Mouse (Mus musculus) heart, embryonic 11.5 days (tissue): ENCODE data around the gene Olfr965. TPM values are rescaled to one million over a fixed set of nuclear protein-coding genes. Genes with fewer than 3 reads are reported as not detected.

Experiments
- ATAC-seq: fragments of 200-750 bp; cut with Nextera tagmentation; replicated peaks from 2 replicates; pipeline ENCODE4 v1.8.0; 2017; ENCODE audit warnings: moderate library complexity; ENCODE audit not compliant: insufficient number of reproducible peaks, low FRiP score, low TSS enrichment
- H3K27ac ChIP-seq: fragments of 300-500 bp; sonication (generic); 2 replicates; pipeline ENCODE4 v1.5.1; 2014; ENCODE audit warnings: mild to moderate bottlenecking, low read depth, low read length
- H3K27me3 ChIP-seq: fragments of 300-500 bp; sonication (generic); 2 replicates; pipeline ENCODE4 v1.6.1; 2014; ENCODE audit warnings: mild to moderate bottlenecking, low read length, mixed read lengths; ENCODE audit not compliant: control insufficient read depth, insufficient read depth
- H3K36me3 ChIP-seq: fragments of 300-500 bp; sonication (generic); 2 replicates; pipeline ENCODE4 v1.6.1; 2014; ENCODE audit warnings: mild to moderate bottlenecking, low read length, moderate library complexity, mixed read lengths; ENCODE audit not compliant: control insufficient read depth, insufficient read depth
- H3K4me1 ChIP-seq: fragments of 300-500 bp; sonication (generic); 2 replicates; pipeline ENCODE4 v1.6.1; 2014; ENCODE audit warnings: low read length; ENCODE audit not compliant: control insufficient read depth, insufficient read depth
- H3K4me2 ChIP-seq: fragments of 300-500 bp; sonication (generic); 2 replicates; pipeline ENCODE4 v1.6.1; 2014; ENCODE audit warnings: mild to moderate bottlenecking, moderate library complexity
- H3K4me3 ChIP-seq: fragments of 300-500 bp; sonication (generic); 2 replicates; pipeline ENCODE4 v1.5.1; 2014; ENCODE audit warnings: low read depth, low read length
- H3K9ac ChIP-seq: fragments of 300-500 bp; sonication (generic); 2 replicates; pipeline ENCODE4 v1.6.1; 2014; ENCODE audit warnings: mild to moderate bottlenecking, low read depth, low read length, moderate library complexity
- H3K9me3 ChIP-seq: fragments of 300-500 bp; sonication (generic); replicated peaks from 2 replicates; pipeline ENCODE4 v1.6.1; 2016; ENCODE audit warnings: low read length; ENCODE audit not compliant: control insufficient read depth
- WGBS: fragments of 180-500 bp; shearing (Covaris S2); extraction: QIAGEN DNeasy Blood & Tissue Kit; methylation state at CpG from one replicate; pipeline ENCODE4 v1.1.7; 2014; ENCODE audit not compliant: insufficient replicate concordance; 5-methylcytosine and 5-hydroxymethylcytosine counted together
- polyA plus RNA-seq: library from polyadenylated mRNA; unstranded; fragments of >200 nt; fragmentation: Nextera tagmentation; extraction: Ambion mirVana; gene quantifications from 2 replicates; pipeline ENCODE4 v1.2.1, GENCODE M21; 2014

Olfr965 gene
- polyA plus RNA-seq, 1 experiment from 2014 or later, result not detected

DNA sequence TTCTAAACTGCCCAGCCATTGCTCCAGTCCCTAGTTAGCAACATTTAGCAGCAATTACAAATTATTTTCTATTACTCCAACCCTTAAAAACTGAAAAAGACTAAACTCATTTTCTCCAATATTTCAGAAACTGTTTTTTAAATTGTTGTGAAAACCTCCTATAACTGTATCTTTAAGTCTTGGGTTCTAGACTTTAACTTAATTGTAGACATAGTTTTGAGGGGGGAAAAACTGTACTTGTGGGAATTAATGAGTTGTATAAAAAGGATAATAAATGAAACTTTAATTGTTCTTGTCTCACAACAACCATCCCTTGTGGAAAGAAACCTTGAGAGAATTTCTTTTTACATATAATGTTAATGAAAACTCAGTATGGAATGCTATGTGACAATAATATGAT lies 19.5 kb downstream of the Olfr965 start, which contains the start of gene Olfr150:
Gene Olfr150, plus strand, starts transcription at position 301 of the 400 bp plus-strand sequence.
- no peaks in the 10 kb centered on the region for H3K27me3 ChIP-seq
- H3K4me1 ChIP-seq, result no peaks in the 10 kb centered on the region
- no peaks in the 10 kb centered on the region for H3K9me3 ChIP-seq
- H3K4me2 ChIP-seq, result no peak within 1 kb of the TSS
- no peak within 1 kb of the TSS for H3K9ac ChIP-seq
- no peak within 1 kb of the TSS for H3K27ac ChIP-seq
- no peak for ATAC-seq
- H3K4me3 ChIP-seq, result no peak within 1 kb of the TSS
- H3K36me3 ChIP-seq, result no peaks in the 10 kb centered on the region

GRCm38 (mm10) chr9:39740741-39741140 lies 29.6 kb downstream of the Olfr965 start:
- Histone ChIP-seq H3K4me3 (no peak overlapping the region), H3K4me1 (no peaks in the 10 kb centered on the region), H3K36me3 (no peaks in the 10 kb centered on the region), H3K9ac (no peak overlapping the region), H3K9me3 (no peaks in the 10 kb centered on the region), H3K4me2 (no peak overlapping the region), H3K27me3 (no peaks in the 10 kb centered on the region), H3K27ac (no peak overlapping the region)
- 85% methylated on average over 1 of the region's 1 CpGs for WGBS
- ATAC-seq, result no peak

DNA sequence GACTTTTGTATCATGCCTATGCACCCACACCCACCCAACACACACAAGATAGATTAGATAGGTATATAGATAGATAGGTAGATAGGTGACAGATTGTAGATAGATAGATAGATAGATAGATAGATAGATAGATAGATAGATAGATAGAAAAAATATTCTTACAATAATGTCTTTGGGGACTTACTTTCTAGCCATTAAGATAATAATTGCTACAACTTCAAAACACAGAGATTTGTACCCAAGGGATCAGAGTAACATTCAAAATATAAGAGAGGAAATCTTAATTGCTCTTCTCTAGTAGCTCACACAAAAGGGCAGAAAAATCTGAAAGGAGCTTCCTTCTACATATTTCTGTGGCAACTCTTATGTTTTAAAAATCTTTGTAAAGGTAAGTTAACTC lies 34.8 kb downstream of the Olfr965 start, which contains the start of gene Olfr967:
Gene Olfr967, plus strand, starts transcription at position 301 of the 400 bp plus-strand sequence.
- ATAC-seq, result no peak
- H3K36me3 ChIP-seq, result no peaks in the 10 kb centered on the region
- no peaks in the 10 kb centered on the region for H3K27me3 ChIP-seq
- no peak within 1 kb of the TSS for H3K4me2 ChIP-seq
- H3K27ac ChIP-seq, result no peak within 1 kb of the TSS
- no peak within 1 kb of the TSS for H3K4me3 ChIP-seq
- H3K9me3 ChIP-seq, result no peaks in the 10 kb centered on the region
- H3K4me1 ChIP-seq, result no peaks in the 10 kb centered on the region
- no peak within 1 kb of the TSS for H3K9ac ChIP-seq

GRCm38 (mm10) chr9:39746428-39746827 lies 35.3 kb downstream of the Olfr965 start:
- no peak overlapping the region for H3K4me2 ChIP-seq
- WGBS, result 67% methylated on average over 1 of the region's 1 CpGs

More at GRCm38 (mm10) chr9:39746428-39746827, 35.3 kb downstream of the Olfr965 start:
- no peaks in the 10 kb centered on the region for H3K36me3 ChIP-seq
- H3K4me3 ChIP-seq, result no peak overlapping the region
- no peaks in the 10 kb centered on the region for H3K4me1 ChIP-seq
- H3K9ac ChIP-seq, result no peak overlapping the region
- H3K27me3 ChIP-seq, result no peaks in the 10 kb centered on the region
- no peaks in the 10 kb centered on the region for H3K9me3 ChIP-seq
- no peak for ATAC-seq
- no peak overlapping the region for H3K27ac ChIP-seq

Other genes with a start within 250 kb of the Olfr965 start
- not detected in 2 replicates for gene Olfr955, start 239.4 kb upstream of the Olfr965 start, polyA plus RNA-seq
- gene Olfr44, start 217.4 kb upstream of the Olfr965 start, polyA plus RNA-seq, result not detected in 2 replicates
- gene Olfr957, start 195.5 kb upstream of the Olfr965 start, polyA plus RNA-seq, result not detected in 2 replicates
- not detected in 2 replicates for gene Olfr958, start 157.3 kb upstream of the Olfr965 start, polyA plus RNA-seq
- gene Olfr959, start 135.8 kb upstream of the Olfr965 start, polyA plus RNA-seq, result not detected in 2 replicates
- gene AW551984, start 107.0 kb upstream of the Olfr965 start, polyA plus RNA-seq, result 10.5 and 14.3 TPM in 2 replicates
- gene Olfr148, start 100.7 kb upstream of the Olfr965 start, polyA plus RNA-seq, result not detected in 2 replicates
- not detected in 2 replicates for gene Olfr960, start 90.0 kb upstream of the Olfr965 start, polyA plus RNA-seq
- not detected in 2 replicates for gene Olfr961, start 66.3 kb upstream of the Olfr965 start, polyA plus RNA-seq
- not detected in 2 replicates for gene Olfr963, start 44.1 kb upstream of the Olfr965 start, polyA plus RNA-seq
- not detected in 2 replicates for gene Olfr149, start 4.2 kb upstream of the Olfr965 start, polyA plus RNA-seq
- gene Olfr150, start 19.6 kb downstream of the Olfr965 start, polyA plus RNA-seq, result not detected in 2 replicates
- not detected in 2 replicates for gene Olfr967, start 34.9 kb downstream of the Olfr965 start, polyA plus RNA-seq
- not detected in 2 replicates for gene Olfr968, start 71.9 kb downstream of the Olfr965 start, polyA plus RNA-seq
- gene Olfr969, start 79.6 kb downstream of the Olfr965 start, polyA plus RNA-seq, result not detected in 2 replicates
- not detected in 2 replicates for gene Olfr970, start 97.5 kb downstream of the Olfr965 start, polyA plus RNA-seq
- not detected in 2 replicates for gene Olfr971, start 125.5 kb downstream of the Olfr965 start, polyA plus RNA-seq
- not detected in 2 replicates for gene Olfr972, start 155.1 kb downstream of the Olfr965 start, polyA plus RNA-seq
- gene Olfr229, start 196.0 kb downstream of the Olfr965 start, polyA plus RNA-seq, result not detected in 2 replicates
- not detected in 2 replicates for gene Olfr974, start 226.1 kb downstream of the Olfr965 start, polyA plus RNA-seq
- gene Olfr975, start 240.7 kb downstream of the Olfr965 start, polyA plus RNA-seq, result not detected in 2 replicates
- gene Olfr976, start 249.8 kb downstream of the Olfr965 start, polyA plus RNA-seq, result not detected in 2 replicates